Mouse (Mus musculus) adrenal gland, adult 2 months (tissue): ENCODE results near the gene Cldn14. TPM values are rescaled to one million over a fixed set of nuclear protein-coding genes. Genes with fewer than 3 reads are reported as not detected.

Experiments
- DNase-seq: peaks from one replicate; pipeline ENCODE4 v3.0.0; 2021
- polyA plus RNA-seq: library from polyadenylated mRNA; depleted of rRNA; stranded (reverse); fragments of >200 nt; gene quantifications from 2 replicates; pipeline ENCODE4 v1.2.3, GENCODE M21; 2012
- total RNA-seq, 2 experiments: library from RNA; stranded (reverse); gene quantifications; 2 replicates each; pipeline ENCODE4 v1.2.3; 2021

Gene Cldn14
- total and polyA plus RNA-seq, 3 experiments: 0.08 TPM; not detected in 2

GRCm38 (mm10) chr16:93944301-93944700, 64.3 kb downstream of the Cldn14 start:
- no peak for DNase-seq

DNA sequence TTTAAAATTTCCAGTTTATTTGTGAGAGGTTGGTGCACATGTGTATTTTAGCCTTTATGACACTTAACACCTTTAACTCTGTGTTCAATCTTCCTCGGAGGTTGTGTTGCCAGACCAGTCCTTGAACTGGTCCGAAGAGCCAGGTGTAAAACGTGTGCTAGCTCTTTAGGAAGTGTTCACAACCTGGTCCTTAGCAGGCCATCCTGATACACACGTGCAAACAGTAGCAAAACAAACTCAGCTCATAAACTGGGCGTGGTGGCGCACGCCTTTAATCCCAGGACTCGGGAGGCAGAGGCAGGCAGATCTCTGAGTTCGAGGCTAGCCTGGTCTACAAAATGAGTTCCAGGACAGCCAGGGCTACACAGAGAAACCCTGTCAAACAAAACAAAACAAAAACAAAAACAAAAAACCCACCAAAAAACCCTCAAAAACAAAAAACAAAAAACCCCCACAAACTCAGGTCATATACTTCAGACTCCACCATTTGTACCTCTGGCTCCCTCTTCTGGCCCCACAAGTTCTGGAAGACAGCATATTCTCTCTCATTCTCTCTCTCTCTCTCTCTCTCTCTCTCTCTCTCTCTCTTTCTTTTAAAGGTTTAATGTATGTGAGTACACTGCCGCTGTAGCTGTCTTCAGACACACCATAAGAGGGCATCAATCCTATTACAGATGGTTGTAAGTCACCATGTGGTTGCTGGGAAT, 65.7 kb downstream of the Cldn14 start:
- no peak for DNase-seq

- DNase-seq: no peak
Observed at GRCm38 (mm10) chr16:93941781-93942567, 66.7 kb downstream of the Cldn14 start.

GRCm38 (mm10) chr16:93939961-93940360, 68.7 kb downstream of the Cldn14 start:
- no peak for DNase-seq

DNA sequence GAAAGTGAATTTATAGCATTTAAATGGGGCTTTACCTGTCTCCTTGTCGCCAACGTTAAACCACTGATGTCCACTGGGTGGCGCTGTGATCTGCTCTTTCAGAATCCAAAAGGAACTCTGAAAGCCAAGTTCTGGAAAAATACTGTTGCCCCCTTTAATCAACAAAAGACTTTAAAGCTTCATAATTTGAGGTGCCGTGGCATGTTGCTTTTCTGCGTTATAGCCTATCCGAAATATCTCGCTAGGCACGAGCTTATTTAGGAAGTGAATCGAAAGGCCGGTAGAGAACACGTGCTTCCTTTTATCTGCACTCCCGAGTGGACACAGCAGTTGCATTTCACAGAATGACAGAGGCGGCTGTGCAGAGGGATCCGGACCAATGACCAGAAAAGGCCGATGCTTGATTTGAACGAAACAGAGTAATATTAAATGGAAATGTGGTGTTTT, 70.2 kb downstream of the Cldn14 start:
- peak; percentile 52 for DNase-seq

DNA sequence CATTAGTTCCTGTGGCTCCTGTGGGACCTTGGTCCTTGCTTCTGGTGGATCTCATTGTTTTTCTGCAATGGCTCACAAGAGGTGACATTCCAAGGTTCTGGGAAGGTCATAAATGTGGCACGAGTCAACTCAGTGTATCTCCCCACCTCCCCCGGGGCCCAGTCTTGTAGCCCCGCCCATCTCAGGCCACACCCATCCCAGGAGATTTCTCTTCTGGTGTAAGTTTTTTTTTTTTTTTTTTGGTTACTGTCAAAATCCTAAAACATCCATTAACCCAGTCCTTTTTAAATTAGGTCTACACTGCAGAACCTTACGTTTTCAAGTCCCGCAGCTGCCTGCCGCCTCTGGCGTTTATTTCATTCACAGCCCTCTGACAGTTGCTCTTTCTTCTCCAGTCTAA, 73.6 kb downstream of the Cldn14 start:
- DNase-seq: no peak

DNA sequence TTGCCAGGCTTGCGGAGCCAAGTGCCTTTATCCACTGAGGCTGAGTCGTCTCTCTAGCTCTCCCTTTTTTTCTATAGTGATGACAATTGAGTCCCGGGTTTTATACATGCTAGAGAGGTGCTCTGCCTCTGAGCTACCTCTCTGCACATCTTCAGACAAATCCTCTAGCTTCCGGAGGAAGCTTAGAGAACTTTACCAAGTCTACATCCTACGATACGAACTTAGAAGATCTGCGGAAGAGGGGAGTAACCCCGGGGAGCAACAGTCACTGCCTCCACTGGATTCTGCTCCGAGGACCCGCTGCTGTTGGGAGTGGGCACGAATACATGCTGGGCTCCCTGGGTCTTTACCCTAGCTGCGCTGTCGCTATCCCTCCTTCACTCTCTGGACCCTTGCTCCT, 74.0 kb downstream of the Cldn14 start:
- DNase-seq: no peak

GRCm38 (mm10) chr16:93932185-93933168, 76.2 kb downstream of the Cldn14 start:
- no peak for DNase-seq

- no peak for DNase-seq
Observed at GRCm38 (mm10) chr16:93929370-93930032, 79.1 kb downstream of the Cldn14 start.

DNA sequence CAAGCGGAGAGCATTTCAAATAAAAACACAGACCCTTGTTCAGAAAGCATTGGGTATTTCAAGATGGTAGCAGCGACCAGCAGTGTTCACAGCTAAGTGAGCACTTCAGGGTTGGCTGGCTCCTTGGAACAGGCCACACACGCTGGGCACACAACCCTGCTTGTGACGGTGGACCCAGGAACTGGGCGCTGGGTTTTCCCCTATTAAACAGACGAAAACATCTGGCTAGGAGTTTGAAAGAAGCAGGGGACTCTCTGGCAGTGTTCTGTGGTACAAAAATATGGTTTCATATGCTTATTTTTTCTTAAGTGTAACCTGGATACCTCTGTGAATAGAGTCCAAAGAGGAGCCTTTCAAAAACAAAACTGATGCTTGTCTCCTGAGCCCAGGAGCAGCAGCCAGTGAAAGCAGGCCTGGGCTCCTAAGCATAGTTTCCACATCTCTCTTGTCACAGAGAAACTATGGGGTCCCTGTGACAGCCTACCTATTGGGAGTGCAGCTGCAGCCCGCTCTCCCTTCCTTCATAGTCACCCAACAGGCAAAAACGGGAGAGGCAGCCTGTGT, 82.9 kb downstream of the Cldn14 start:
- no peak for DNase-seq

- no peak for DNase-seq
Observed at GRCm38 (mm10) chr16:93923788-93924187, 84.8 kb downstream of the Cldn14 start.

GRCm38 (mm10) chr16:93922835-93923389, 85.7 kb downstream of the Cldn14 start:
- DNase-seq: no peak

- DNase-seq: no peak
Observed at GRCm38 (mm10) chr16:93920673-93921072, 88.0 kb downstream of the Cldn14 start.

DNA sequence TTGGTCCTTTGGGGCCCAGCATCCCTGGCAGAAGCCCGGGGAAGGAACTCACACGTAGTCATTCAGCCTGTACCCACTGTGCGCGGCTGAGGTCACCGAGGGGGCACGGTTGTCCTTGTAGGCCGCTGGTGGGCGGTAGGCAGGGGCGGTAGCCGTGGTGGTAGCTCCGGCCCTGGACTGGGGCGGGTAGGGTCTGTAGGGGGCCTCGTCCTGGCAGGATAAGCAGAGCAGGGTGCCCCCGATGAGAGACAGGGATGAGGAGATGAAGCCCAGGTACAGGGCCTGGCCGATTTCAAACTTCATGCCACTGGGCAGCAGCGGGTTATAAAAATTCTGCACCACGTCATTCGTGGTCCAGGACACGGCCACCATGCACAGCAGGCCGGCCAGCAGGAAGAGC, 89.4 kb downstream of the Cldn14 start:
- DNase-seq: no peak

DNA sequence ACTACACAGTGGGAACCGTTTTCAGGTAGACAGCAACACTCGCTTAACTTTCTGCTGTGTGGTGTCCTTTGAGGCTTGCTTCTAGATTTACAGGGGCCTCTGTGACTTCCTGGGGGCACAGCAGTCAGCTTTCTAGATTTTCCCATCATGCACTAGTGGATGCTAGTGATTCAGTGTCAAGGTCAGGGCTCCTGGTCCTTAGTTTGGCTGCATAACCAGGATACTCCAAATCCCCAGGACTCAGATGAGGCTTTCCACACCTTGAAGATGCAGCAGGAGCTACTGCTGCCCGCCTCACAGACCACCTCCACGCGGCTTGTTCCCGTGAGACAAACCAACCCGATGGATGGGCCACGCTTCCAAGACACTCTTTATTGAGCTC, 90.0 kb downstream of the Cldn14 start:
- DNase-seq: no peak

GRCm38 (mm10) chr16:93917712-93918678, 90.6 kb downstream of the Cldn14 start:
- DNase-seq: peak; percentile 82

- no peak for DNase-seq
Observed at GRCm38 (mm10) chr16:93915338-93915849, 93.2 kb downstream of the Cldn14 start.

DNA sequence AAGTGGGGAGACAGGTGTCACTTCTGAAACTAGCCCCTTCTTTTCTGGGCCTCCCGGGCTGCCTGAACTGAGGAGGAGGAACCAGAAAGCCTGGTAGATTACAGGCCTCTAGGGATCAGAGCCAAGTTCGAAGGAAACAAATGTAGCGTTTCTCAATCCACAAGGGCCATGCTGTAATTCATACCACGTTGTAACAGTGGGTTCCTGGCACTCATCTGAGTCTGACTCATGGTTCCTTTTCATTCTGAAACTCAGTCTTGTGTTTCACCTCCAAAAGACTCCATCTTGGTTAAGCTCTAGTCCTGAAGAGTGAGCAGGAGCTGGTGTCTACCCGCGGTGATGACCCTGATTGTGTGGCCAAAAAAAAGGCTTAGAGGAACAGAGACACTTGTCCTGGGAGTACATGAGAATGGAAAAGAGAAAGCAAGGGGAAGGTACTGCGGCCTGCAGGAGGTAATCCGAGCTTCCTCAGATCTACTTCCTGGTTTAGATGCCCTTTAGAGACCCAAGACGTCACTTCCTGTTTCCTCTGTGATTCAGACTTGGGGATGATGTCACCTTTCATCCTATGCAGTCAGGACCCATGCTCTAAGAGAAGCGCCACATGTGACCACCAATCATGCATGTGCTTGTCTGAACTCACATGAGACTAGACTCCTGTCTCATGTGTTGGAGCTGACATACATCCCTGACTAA, 94.6 kb downstream of the Cldn14 start:
- DNase-seq: peak; percentile 69

GRCm38 (mm10) chr16:93912808-93913207, 95.8 kb downstream of the Cldn14 start:
- DNase-seq: no peak
